Mouse (Mus musculus): ENCODE measurements around the gene Rnf25.

DNA sequence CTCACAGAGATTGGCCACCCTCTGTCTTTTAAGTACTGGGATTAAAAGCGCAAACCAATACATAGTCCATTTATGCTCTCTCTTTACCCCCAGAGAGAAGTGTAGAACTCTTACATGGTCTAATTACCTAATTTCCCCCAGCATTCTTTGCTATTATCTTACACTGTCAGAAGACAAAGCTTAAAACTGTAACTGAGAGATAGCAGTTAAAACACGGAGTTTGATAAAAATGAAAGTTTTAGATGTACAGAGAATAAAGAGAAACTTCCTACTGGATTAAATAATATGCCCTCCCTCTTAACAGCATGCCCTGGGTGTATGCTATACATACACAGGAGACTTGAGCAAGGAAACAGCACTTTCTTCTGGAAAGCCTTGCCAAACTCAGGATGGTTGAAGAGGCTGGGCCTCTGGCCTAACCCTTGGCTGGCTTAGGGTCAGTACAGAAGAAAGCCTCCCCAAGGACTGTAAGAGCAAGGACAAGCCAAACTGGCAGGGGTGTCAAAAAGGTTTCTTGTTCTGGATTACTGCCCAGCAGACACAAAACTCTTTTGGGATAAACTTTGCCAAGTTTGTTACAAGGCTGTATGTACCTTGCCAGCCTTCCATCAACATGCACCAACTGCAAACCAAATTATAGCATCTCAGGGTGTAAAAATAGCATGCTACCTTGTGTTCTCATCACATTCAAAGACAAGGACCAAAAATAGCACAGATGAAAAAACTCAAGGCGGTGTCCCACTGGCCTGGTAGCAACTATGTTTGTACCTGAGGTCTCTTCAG is 16.4 kb downstream of the Rnf25 start:
- TF ChIP-seq CTCF (IDR thresholded peaks at IDR 0.05; ENCODE audit: extremely low read depth, insufficient read length, insufficient replicate concordance, low read depth, low read length) = no peak
- TF ChIP-seq POLR2A (IDR thresholded peaks at IDR 0.05; ENCODE audit: low read depth, low read length) = no peak

All from small intestine, adult 2 months (tissue).